Mouse (Mus musculus) midbrain, embryonic 13.5 days (tissue): ENCODE measurements at regions not wholly inside any gene's neighbourhood (a gene's known extent, or its start where the extent isn't known, plus 50 kb on each side); places are given as distances from the start of the nearest gene placed in this dataset.

Experiments used
- ATAC-seq: fragments of 200-750 bp; cut with Nextera tagmentation; 2 replicates; pipeline ENCODE4 v1.8.0; 2017; ENCODE audit warnings: mild to moderate bottlenecking, moderate TSS enrichment, moderate library complexity
- H3K27ac ChIP-seq: fragments of 300-500 bp; sonication (generic); 2 replicates; pipeline ENCODE4 v1.5.1; 2015; ENCODE audit warnings: inconsistent platforms, mild to moderate bottlenecking, moderate library complexity
- H3K27me3 ChIP-seq: fragments of 300-500 bp; sonication (generic); 2 replicates; pipeline ENCODE4 v1.6.1; 2015; ENCODE audit warnings: mild to moderate bottlenecking, inconsistent platforms
- H3K36me3 ChIP-seq: fragments of 300-500 bp; sonication (generic); 2 replicates; pipeline ENCODE4 v1.6.1; 2015; ENCODE audit warnings: mild to moderate bottlenecking, inconsistent platforms
- H3K4me1 ChIP-seq: fragments of 300-500 bp; sonication (generic); replicated peaks from 2 replicates; pipeline ENCODE4 v1.6.1; 2015; ENCODE audit warnings: inconsistent platforms
- H3K4me2 ChIP-seq: fragments of 300-500 bp; sonication (generic); replicated peaks from 2 replicates; pipeline ENCODE4 v1.6.1; 2015; ENCODE audit warnings: moderate library complexity, mild to moderate bottlenecking, inconsistent platforms
- H3K4me3 ChIP-seq: fragments of 300-500 bp; sonication (generic); replicated peaks from 2 replicates; pipeline ENCODE4 v1.5.1; 2015; ENCODE audit warnings: mild to moderate bottlenecking, inconsistent platforms
- H3K9ac ChIP-seq: fragments of 300-500 bp; sonication (generic); replicated peaks from 2 replicates; pipeline ENCODE4 v1.6.1; 2015; ENCODE audit warnings: mild to moderate bottlenecking, inconsistent platforms
- H3K9me3 ChIP-seq: fragments of 300-500 bp; sonication (generic); 2 replicates; pipeline ENCODE4 v1.6.1; 2016; ENCODE audit warnings: mild to moderate bottlenecking, inconsistent platforms
- WGBS: fragments of 180-500 bp; shearing (Covaris S2); methylation state at CpG from one replicate; pipeline ENCODE4 v1.1.7; 2015; 5-methylcytosine and 5-hydroxymethylcytosine counted together

GRCm38 (mm10) chr8:92125631-92126030 lies 231.8 kb upstream of the Irx5 start:
- no peak for ATAC-seq
- no peaks in the 10 kb centered on the region for H3K9me3 ChIP-seq
- 45% methylated on average over 3 of the region's 3 CpGs for WGBS

GRCm38 (mm10) chr8:92121296-92121695 lies 236.1 kb upstream of the Irx5 start:
- no peak for ATAC-seq
- H3K4me1 ChIP-seq = no peaks in the 10 kb centered on the region
- H3K9ac ChIP-seq = no peak overlapping the region
- no peak overlapping the region for H3K4me3 ChIP-seq
- WGBS = 49% methylated on average over 2 of the region's 2 CpGs
- no peak overlapping the region for H3K27ac ChIP-seq
- no peaks in the 10 kb centered on the region for H3K36me3 ChIP-seq
- H3K9me3 ChIP-seq = no peaks in the 10 kb centered on the region
- no peak overlapping the region for H3K4me2 ChIP-seq
- H3K27me3 ChIP-seq = peaks cover 71% of the 10 kb centered on the region

More at GRCm38 (mm10) chr8:92125631-92126030, 231.8 kb upstream of the Irx5 start:
- no peaks in the 10 kb centered on the region for H3K36me3 ChIP-seq
- H3K4me1 ChIP-seq = 0 out of 2 replicates have a peak, but pooled peaks cover 3% of the 10 kb centered on the region
- H3K4me3 ChIP-seq = no peak overlapping the region
- no peak overlapping the region for H3K4me2 ChIP-seq
- H3K27ac ChIP-seq = no peak overlapping the region
- peaks cover 81% of the 10 kb centered on the region for H3K27me3 ChIP-seq
- H3K9ac ChIP-seq = no peak overlapping the region

- Histone ChIP-seq H3K4me1 (peaks cover 21% of the 10 kb centered on the region), H3K9ac (no peak overlapping the region), H3K4me2 (no peak overlapping the region), H3K27ac (no peak overlapping the region), H3K9me3 (no peaks in the 10 kb centered on the region), H3K36me3 (no peaks in the 10 kb centered on the region), H3K4me3 (no peak overlapping the region), H3K27me3 (peaks cover 39% of the 10 kb centered on the region)
- 85% methylated on average over 15 of the region's 15 CpGs for WGBS
- ATAC-seq = no peak
Observed at GRCm38 (mm10) chr8:92115479-92116267, 241.8 kb upstream of the Irx5 start.

GRCm38 (mm10) chr8:92114311-92115275 lies 242.8 kb upstream of the Irx5 start:
- WGBS = 11% methylated on average over 22 of the region's 22 CpGs
- H3K4me2 ChIP-seq = peak overlapping the region; percentile 17; the same call in 1 of the 2 replicates
- H3K9me3 ChIP-seq = no peaks in the 10 kb centered on the region
- H3K27me3 ChIP-seq = peaks cover 29% of the 10 kb centered on the region
- H3K36me3 ChIP-seq = no peaks in the 10 kb centered on the region
- peaks cover 21% of the 10 kb centered on the region for H3K4me1 ChIP-seq
- no peak overlapping the region for H3K27ac ChIP-seq
- H3K4me3 ChIP-seq = 0 out of 2 replicates have a peak overlapping the region, but pooled peaks have one; percentile 4
- 0 out of 2 replicates have a peak overlapping the region, but pooled peaks have one; percentile 20 for H3K9ac ChIP-seq
- ATAC-seq = no peak

DNA sequence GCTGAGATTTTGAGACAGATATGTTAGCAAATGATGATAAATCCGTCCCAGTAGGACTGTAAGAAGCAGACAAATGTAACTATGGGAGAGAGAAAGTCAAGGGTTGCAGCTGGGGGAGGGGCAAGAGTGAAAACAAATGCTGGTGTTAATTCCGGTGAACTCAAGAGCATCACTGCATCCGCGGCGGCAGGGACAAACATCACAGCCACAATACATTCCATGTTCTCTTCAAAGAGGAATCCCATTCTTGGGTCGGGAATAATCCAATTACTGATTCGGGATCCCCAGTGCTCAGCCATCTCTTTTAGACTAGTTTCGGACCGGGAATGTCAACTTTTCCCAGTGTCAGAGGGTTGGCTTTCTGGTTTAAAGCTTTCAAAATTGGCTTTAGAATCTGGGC lies 243.5 kb upstream of the Irx5 start:
- Histone ChIP-seq H3K9me3 (no peaks in the 10 kb centered on the region), H3K4me2 (peak overlapping the region; percentile 17; the same call in 1 of the 2 replicates), H3K27me3 (peaks cover 27% of the 10 kb centered on the region), H3K9ac (no peak overlapping the region), H3K36me3 (no peaks in the 10 kb centered on the region), H3K4me1 (peaks cover 21% of the 10 kb centered on the region), H3K4me3 (no peak overlapping the region), H3K27ac (no peak overlapping the region)
- WGBS = 1% methylated on average over 9 of the region's 9 CpGs
- ATAC-seq = no peak

GRCm38 (mm10) chr8:92113386-92113785 lies 244.0 kb upstream of the Irx5 start:
- peaks cover 22% of the 10 kb centered on the region for H3K27me3 ChIP-seq
- ATAC-seq = no peak
- 33% methylated on average over 4 of the region's 4 CpGs for WGBS
- H3K4me1 ChIP-seq = peaks cover 21% of the 10 kb centered on the region
- no peak overlapping the region for H3K4me2 ChIP-seq
- no peaks in the 10 kb centered on the region for H3K36me3 ChIP-seq
- no peak overlapping the region for H3K27ac ChIP-seq
- H3K9ac ChIP-seq = no peak overlapping the region
- H3K4me3 ChIP-seq = no peak overlapping the region
- no peaks in the 10 kb centered on the region for H3K9me3 ChIP-seq

GRCm38 (mm10) chr8:92104561-92104960 lies 252.9 kb upstream of the Irx5 start:
- ATAC-seq = no peak
- H3K9me3 ChIP-seq = no peaks in the 10 kb centered on the region
- H3K27me3 ChIP-seq = peaks cover 10% of the 10 kb centered on the region; the same call in 1 of the 2 replicates
- H3K4me3 ChIP-seq = no peak overlapping the region
- no peak overlapping the region for H3K9ac ChIP-seq
- WGBS = 71% methylated on average over 6 of the region's 6 CpGs
- H3K27ac ChIP-seq = no peak overlapping the region
- no peaks in the 10 kb centered on the region for H3K36me3 ChIP-seq
- no peaks in the 10 kb centered on the region for H3K4me1 ChIP-seq
- H3K4me2 ChIP-seq = no peak overlapping the region

DNA sequence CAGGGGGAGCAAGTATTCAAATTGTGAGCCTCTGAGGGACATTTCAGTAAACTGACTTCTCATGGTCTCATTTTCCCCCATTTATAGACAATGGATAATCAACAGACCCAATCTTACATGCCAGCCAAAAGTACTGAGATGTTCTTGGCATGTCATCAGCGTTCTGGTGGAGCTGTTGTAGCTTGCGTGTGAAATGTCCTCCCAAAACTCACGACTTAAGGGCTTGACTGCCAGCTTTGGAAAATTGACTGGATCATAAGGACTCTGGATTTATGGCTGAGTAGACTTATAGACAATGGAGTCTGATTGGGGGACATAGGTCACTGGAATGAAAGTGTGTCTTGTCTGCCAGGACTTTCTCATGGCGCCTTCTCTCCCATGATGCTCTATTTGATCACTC lies 254.9 kb upstream of the Irx5 start:
- H3K4me1 ChIP-seq = no peaks in the 10 kb centered on the region
- H3K4me3 ChIP-seq = no peak overlapping the region
- no peak for ATAC-seq
- H3K9ac ChIP-seq = no peak overlapping the region
- 94% methylated on average over 4 of the region's 4 CpGs for WGBS
- no peak overlapping the region for H3K4me2 ChIP-seq
- no peaks in the 10 kb centered on the region for H3K9me3 ChIP-seq
- peaks cover 12% of the 10 kb centered on the region; the same call in 1 of the 2 replicates for H3K27me3 ChIP-seq
- H3K36me3 ChIP-seq = no peaks in the 10 kb centered on the region
- no peak overlapping the region for H3K27ac ChIP-seq

DNA sequence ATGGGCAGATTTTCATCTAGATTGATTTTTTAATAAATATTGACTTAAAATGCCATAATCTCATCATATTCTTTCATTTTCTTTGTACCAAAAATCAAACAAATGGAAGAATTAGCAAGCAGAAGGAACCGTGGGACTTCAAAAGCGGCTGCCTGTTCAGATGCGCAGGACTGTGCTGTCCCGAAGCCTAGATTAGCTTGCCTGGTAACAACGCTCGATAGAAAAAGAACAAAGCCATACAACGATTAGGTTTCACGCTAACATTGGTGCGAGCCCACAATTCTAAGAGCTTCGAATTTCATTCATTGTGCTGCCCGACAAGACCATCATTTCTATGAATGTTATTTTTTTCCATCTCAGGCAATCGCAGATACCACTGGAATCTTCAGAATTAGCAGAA lies 262.1 kb upstream of the Irx5 start:
- H3K36me3 ChIP-seq = no peaks in the 10 kb centered on the region
- ATAC-seq = 0 out of 2 replicates have a peak, but pooled peaks have one; percentile 53
- H3K4me3 ChIP-seq = no peak overlapping the region
- 20% methylated on average over 12 of the region's 12 CpGs for WGBS
- H3K4me1 ChIP-seq = peaks cover 13% of the 10 kb centered on the region
- peak overlapping the region; percentile 25; the same call in 1 of the 2 replicates for H3K4me2 ChIP-seq
- peaks cover 37% of the 10 kb centered on the region for H3K27me3 ChIP-seq
- no peak overlapping the region for H3K9ac ChIP-seq
- H3K9me3 ChIP-seq = no peaks in the 10 kb centered on the region
- H3K27ac ChIP-seq = no peak overlapping the region

DNA sequence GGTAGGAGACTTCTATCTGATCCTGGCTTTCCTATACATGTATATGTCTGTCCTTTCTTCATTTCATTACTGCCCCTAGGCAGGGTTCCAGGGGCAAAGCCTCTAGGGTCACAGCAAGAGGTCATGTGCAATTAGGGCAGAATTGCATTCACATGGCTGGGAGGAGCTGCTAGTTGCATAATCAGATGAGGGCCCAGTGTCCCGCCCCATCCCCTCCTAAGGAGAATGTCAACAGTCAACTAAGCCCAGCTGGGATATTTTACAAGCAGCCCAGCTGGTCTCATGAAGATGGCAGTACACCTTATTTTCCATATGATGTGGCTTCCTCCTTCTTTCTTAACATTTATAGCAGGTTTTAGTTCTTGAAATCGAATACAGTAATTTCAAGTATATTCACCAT lies 273.3 kb upstream of the Irx5 start:
- 0 out of 2 replicates have a peak, but pooled peaks cover 4% of the 10 kb centered on the region for H3K4me1 ChIP-seq
- no peak overlapping the region for H3K4me2 ChIP-seq
- H3K36me3 ChIP-seq = no peaks in the 10 kb centered on the region
- no peaks in the 10 kb centered on the region for H3K9me3 ChIP-seq
- no peak overlapping the region for H3K4me3 ChIP-seq
- H3K27ac ChIP-seq = no peak overlapping the region
- ATAC-seq = no peak
- no peak overlapping the region for H3K9ac ChIP-seq
- H3K27me3 ChIP-seq = peaks cover 9% of the 10 kb centered on the region; the same call in 1 of the 2 replicates
- 69% methylated on average over 2 of the region's 2 CpGs for WGBS

DNA sequence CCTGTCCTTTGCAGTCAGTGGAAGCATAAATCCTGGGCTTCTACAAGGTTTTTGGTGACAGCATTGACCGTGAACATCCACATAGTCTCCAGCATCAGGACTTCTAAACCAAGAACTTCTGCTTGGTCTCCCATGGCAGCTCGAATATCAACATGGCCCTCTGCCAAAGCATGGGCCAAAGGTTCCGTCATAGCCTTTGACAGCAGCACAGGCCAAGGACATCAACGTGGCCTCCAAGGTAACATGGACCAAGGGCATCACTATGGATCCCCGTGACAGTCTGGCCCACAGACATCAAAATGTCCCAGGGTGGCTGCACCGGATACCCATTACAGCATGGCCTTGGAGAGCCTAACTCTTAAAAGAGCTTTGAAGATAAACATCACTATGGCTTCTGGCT lies 275.5 kb upstream of the Irx5 start:
- Histone ChIP-seq H3K4me2 (no peak overlapping the region), H3K27ac (no peak overlapping the region), H3K9ac (no peak overlapping the region), H3K4me1 (0 out of 2 replicates have a peak, but pooled peaks cover 7% of the 10 kb centered on the region), H3K36me3 (no peaks in the 10 kb centered on the region), H3K27me3 (peaks cover 9% of the 10 kb centered on the region; the same call in 1 of the 2 replicates), H3K9me3 (no peaks in the 10 kb centered on the region), H3K4me3 (no peak overlapping the region)
- ATAC-seq = no peak
- WGBS = 92% methylated on average over 6 of the region's 6 CpGs

DNA sequence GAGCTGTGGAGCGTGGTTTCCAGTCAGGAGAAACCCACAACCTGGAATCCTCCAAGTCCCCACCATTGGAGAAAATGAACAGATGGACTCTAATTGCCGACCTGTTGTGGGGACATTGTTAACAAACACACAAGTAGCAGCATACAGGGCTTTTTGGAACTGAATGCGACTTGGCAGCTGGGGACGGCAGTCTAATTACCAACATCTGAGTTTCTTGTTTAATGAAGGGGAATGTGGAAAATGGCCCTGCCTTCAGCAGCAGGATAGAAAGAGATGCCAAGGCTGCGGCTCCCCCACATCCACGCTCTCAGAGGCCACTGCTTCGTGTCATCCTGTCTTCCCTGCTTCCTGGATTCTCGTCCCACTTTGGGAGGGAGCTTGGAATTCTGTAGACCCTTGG lies 276.6 kb upstream of the Irx5 start:
- 0 out of 2 replicates have a peak, but pooled peaks cover 7% of the 10 kb centered on the region for H3K4me1 ChIP-seq
- peaks cover 14% of the 10 kb centered on the region for H3K27me3 ChIP-seq
- ATAC-seq = no peak

More for the DNA sequence above, 276.6 kb upstream of the Irx5 start:
- H3K36me3 ChIP-seq = no peaks in the 10 kb centered on the region
- no peaks in the 10 kb centered on the region for H3K9me3 ChIP-seq
- H3K4me3 ChIP-seq = no peak overlapping the region
- 77% methylated on average over 8 of the region's 8 CpGs for WGBS
- H3K9ac ChIP-seq = no peak overlapping the region
- H3K4me2 ChIP-seq = no peak overlapping the region
- no peak overlapping the region for H3K27ac ChIP-seq
